Mouse (Mus musculus): ENCODE measurements around the gene Cd247.

DNA sequence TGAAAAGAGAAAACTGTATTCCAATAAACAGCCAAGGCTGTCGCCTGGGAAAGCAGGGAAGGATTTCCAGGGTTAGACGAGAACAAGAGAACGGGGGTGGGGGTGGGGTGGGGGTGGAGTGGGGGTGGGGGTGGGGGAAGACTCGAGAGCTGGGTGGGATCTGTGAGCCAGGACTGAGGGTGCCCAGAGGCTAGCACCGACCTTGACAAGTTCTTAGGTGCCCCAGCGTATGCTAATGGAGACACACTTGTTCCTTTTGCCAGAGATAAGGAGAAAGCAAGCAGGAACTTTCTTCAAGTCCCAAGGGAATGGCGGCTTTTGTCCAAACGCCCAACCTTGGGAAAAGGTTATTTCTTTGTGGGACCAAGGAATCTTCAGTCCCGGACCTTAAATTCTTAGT lies 16.5 kb upstream of the Cd247 start:
- TF ChIP-seq CTCF (IDR thresholded peaks at IDR 0.05; ENCODE audit: borderline replicate concordance, insufficient read depth, low read depth, low read length) = no peak
- TF ChIP-seq POLR2A (IDR thresholded peaks at IDR 0.05; ENCODE audit: borderline replicate concordance, insufficient read depth, low read length) = no peak

Data from cerebellum, adult 2 months (tissue).